Mouse (Mus musculus): ENCODE results near the gene Thada.
"Not testable (repeated sequence)": the region's sequence is repeated elsewhere in the genome, so short reads cannot be mapped to it uniquely, and the experiment has no call there.

Gene Thada

GRCm38 (mm10) chr17:84224217-84224887 lies 241.7 kb downstream of the Thada start:
- DNase-seq (ENCODE audit: low spot score in 2 of 2): no peak

DNA sequence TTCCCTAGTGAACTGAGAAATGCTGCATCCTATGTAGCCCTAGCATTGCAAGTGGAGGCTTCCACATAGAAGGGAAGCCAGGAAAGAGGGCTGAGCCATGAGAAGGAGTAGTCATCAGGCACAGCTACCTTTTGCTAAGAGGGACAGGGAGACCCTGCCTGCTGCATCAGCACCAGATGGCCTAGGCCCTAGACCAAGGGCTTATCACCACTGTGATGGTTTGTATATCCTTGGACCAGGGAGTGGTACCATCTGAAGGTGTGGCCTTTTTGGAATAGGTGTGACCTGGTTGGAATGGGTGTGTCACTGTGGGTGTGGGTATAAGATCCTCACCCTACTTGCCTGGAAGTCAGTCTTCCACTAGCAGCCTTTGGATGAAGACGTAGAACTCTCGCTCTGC lies 247.2 kb downstream of the Thada start:
- DNase-seq (ENCODE audit: low spot score in 2 of 2): not testable (repeated sequence)

DNA sequence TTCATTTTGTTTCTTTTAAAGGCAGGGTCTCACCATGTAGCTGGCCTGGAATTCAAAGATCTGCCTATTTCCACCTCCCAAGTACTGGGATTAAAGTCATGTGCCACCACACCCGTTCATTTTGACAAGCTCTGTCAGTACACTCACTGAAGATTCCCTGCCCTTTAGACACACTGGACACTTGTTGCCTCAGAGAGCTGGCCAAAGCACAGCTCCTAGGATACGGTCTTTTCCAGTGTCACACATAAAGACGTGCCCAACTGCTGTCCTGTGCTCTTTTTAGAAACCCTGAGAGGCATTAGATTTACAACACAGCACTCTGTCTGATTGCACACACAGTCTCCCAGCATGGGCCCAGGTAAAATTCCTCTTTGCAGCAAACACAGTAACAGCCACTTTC lies 248.3 kb downstream of the Thada start:
- DNase-seq (ENCODE audit: low spot score in 2 of 2): no peak

DNA sequence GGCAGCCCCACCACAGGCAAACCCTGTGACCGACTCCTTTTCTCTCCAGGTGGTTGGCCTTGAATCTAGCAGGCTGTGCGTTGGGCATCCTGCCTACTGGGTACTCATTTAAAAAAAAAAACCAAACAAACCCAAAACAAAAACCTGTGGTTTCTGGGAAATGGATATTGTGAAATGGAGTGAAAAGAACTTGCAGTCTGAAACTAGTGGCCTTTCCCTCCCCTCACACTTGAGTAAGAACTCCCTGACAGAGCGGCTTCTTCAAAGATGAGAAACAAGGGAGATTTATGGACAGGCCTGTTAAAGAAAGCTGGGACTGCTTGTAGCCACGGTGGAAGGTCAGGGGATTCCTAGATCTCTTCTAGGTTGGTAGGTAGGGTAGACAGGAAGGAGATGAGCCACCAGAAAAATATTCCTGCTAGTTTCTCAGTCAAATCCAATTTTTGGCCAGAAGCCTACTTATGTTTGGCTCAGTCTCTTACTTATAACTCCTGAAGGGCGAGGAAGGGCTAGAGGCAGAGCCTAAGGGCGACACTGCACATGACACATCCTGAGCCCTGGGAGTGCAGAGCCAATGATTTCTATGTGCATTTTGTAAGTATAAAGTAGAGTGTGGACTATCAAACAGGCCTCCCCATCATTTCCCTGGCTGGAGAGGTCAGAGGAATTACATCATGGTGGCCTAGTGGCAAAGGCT lies 250.6 kb downstream of the Thada start:
- no peak for DNase-seq (ENCODE audit: low spot score in 2 of 2)

DNA sequence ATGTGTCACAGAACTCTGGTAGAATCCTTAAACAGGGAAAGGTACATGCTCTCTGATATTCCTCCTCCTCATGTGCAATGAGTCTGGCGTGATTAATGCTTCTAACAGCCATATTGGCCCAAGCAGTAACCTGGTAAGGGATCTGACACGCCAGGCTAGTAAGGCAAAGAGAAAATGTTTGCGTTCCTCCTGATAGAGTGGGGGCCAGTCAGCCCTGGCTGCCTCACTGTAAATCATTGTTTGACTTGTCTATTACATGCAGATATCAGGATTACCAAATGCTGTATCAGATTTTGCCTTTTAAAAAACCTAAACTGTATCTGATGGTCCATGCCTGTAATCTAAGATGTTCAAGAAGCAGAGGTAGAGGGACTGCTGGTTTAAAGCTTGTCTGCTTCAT lies 252.5 kb downstream of the Thada start:
- no peak for DNase-seq (ENCODE audit: low spot score in 2 of 2)

GRCm38 (mm10) chr17:84207611-84208010 lies 258.4 kb downstream of the Thada start:
- DNase-seq (ENCODE audit: low spot score in 2 of 2): no peak

DNA sequence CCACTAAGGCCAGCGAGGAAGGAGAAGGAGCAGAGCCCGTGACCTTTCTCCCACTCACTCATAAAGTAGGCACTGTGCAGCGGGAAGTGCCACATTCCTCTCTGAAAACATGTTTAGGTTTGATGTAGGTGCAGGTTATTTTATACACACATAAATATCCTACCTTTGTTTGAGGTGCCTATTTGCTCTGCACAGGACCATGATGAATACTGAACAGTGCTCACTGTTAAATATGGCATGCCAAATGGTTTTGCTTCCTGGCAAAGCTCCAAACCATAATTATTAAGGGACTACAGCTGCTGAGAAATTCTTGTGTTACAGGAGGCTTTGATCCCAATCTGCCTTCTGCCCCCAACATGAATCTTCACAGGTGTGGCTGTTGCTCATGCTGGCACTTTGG lies 259.8 kb downstream of the Thada start:
- no peak for DNase-seq (ENCODE audit: low spot score in 2 of 2)

- DNase-seq (ENCODE audit: low spot score in 2 of 2): no peak
These were observed 261.0 kb downstream of the Thada start for GRCm38 (mm10) chr17:84204962-84205361.

GRCm38 (mm10) chr17:84203340-84203739 lies 262.7 kb downstream of the Thada start:
- DNase-seq (ENCODE audit: low spot score in 2 of 2): no peak

DNA sequence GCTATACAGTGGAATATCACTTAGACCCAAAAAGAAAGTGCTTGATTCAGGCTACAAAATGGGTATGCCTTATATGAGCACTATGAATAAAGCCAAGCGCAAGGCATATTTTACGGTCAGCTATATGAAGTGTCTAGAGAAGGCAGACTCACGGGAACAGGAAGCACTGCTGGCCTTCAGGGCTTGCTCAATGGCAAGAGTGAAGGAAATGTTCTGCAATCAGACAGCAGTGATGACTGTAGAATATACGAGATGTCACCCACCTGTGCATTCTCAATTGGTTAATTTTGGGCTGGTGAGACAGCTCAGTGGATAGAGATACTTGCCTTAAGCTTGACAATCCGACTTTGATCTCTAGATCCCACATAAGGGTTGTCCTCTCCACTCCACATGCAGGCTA lies 264.8 kb downstream of the Thada start:
- no peak for DNase-seq (ENCODE audit: low spot score in 2 of 2)

DNA sequence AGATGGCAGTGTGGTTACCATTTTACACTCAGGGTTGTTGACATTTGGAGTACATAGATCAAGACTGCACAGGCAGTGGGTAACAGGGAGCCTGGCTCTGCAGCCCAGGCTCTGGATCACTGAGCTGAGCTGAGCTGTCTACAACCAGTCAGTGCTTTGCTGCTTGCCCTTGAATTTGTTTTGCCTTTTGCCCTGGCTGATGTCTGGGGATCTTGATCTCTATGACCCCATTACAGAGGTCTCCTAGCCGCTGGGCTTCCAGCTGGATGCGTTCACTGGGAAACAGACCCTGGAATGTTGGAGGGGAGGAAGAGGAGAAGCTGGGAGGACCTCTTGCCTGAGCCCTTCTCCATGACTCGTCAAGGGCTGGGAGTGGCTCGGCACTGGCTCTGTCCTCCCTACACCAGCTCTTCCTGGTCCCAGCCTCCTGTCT lies 268.1 kb downstream of the Thada start:
- DNase-seq (ENCODE audit: low spot score in 2 of 2): no peak

GRCm38 (mm10) chr17:84196329-84196728 lies 269.7 kb downstream of the Thada start:
- no peak for DNase-seq (ENCODE audit: low spot score in 2 of 2)

DNA sequence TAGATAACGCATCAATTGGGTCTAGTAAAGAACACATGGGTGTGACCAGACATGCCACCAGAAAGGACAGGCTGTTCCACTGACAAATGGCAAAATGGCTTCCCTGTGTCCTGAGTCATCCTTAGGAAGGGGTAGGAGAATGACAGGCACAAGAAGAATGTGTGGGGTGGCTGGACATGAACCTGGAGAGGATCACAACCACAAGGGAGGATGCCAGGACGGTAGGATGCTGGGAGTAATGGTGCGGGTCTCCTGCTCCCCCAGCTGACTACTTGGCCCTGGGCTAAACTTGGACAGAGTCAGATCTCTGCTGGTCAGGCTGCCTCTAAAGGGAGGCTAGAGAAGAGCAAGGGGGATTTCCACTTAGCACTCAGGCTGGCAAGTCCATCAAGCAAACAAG lies 270.2 kb downstream of the Thada start:
- DNase-seq (ENCODE audit: low spot score in 2 of 2): no peak

- DNase-seq (ENCODE audit: low spot score in 2 of 2): no peak
These were observed 271.0 kb downstream of the Thada start for GRCm38 (mm10) chr17:84195003-84195395.

- no peak for DNase-seq (ENCODE audit: low spot score in 2 of 2)
These were observed 271.6 kb downstream of the Thada start for GRCm38 (mm10) chr17:84194282-84195002.

DNA sequence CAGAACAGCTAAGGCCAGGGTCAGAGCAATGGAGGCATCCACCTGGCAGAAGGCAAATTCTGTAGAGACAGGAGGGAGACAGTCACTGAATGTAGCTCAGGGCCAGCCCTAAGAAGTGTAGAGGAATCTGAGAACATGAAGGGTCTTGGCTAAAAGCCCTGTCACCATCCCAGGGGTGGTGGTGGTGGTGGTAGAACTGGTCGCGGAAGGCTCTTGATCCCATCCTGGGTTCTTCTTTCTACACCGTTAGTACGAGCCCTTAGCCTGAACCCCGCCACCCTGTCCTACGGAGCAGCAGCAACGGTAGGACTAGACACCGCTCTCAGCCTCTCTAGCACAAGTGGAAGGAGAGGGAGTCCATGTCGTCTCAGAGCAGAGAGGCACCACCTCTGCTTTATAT lies 272.6 kb downstream of the Thada start:
- DNase-seq (ENCODE audit: low spot score in 2 of 2): no peak

- no peak for DNase-seq (ENCODE audit: low spot score in 2 of 2)
These were observed 274.1 kb downstream of the Thada start for GRCm38 (mm10) chr17:84191946-84192345.

DNA sequence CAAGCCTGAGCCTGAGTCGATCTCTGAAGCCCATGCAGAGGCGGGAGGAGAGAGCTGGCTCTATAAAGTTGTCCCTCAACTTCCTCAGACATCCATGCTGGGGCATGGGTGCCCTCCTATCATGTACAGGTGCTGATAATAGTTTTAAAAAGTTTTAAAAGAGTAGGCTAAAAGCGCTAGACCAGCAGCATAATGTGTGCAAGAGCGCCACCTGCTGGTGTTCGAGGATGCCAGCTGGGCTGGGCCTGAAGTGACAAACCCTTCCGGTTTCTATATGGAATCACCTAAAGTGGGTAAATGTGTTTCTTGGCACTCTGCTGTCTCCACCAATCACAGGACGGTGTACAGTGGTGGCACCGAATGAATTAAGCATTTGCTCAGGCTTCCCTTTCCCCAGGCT lies 275.1 kb downstream of the Thada start:
- peak; percentile 84 to 89 for DNase-seq (ENCODE audit: low spot score in 2 of 2)

GRCm38 (mm10) chr17:84189127-84189854 lies 276.7 kb downstream of the Thada start:
- DNase-seq (ENCODE audit: low spot score in 2 of 2): no peak

DNA sequence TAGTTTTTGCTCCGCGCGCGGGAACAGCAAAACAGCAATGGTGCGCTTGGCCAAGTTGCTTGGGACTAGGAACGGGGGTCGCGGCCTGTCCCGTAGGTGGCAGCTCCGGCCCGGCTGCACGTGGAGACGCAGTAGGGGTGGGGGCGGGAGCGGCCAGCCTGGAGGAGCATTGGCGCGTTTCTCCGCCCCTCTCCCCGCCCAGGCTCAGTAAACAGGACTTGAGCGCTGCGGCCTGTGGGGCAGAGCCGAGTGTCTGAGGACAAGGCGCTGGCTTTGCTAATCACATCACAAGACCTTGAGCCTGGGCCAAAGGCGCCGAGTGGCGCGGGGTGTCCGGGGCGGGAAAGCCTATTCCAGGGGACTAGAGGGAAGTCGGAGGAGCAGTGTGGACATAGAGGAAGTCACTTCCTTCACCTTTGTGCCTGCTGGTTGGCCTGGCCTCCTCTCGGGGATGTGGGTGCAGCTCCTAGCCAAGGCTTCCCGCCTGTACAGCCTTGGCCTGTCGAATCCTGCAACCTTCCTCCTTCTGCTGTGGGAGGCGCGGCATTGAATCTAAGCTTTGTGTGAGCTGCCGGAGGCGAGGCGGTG lies 277.5 kb downstream of the Thada start:
- DNase-seq (ENCODE audit: low spot score in 2 of 2): peak; percentile 90 to 91

DNA sequence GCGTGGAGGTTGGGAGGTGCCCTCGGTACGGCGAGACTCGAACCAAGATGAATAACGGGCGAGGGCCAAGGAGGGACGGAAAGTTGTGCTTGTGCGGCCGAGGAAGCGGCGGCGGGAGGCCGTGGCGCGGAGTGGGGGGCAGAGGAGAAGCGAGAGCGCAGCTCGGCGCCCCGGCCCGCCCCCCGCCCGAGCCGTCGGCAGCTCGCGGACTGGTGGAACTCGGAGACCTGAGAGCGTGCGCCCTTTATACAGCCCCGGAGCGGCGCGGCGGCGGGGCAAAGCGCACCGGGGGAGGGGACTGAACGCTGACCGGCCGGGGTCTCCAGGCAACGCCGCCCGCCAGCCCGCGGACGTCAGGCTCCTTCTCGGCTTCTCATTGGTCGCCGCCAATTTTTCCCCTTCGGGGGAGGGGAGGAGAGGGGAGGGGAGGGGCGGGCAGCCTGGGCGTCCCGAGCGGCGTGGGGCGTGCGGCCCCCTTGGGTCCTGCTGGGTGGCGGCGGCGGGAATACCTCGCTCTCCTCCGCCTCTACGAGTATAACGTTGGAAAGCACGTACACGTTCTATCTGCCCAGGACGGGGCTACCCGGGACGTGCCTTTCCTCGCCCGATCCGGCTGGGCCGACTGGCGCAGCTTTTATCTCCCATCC lies 278.2 kb downstream of the Thada start, which contains the start of gene Zfp36l2:
Gene Zfp36l2 (minus strand): TSS at position 221 of the 647 bp plus-strand sequence.
- peak; percentile 97 to 98 for DNase-seq (ENCODE audit: low spot score in 2 of 2)
